Mouse (Mus musculus) left cerebral cortex, postnatal 14 days (tissue): Measurements from ENCODE around the gene Samd11. TPM values are rescaled to one million over a fixed set of nuclear protein-coding genes. Genes with fewer than 3 reads are reported as not detected.

Experiments
- DNase-seq, 2 experiments: peaks; one replicate each; pipeline ENCODE4 v3.0.0; 2021 to 2022; ENCODE audit warnings: low spot score in 2 of 2, mixed read lengths in 1 of 2
- intact Hi-C: fragments of 180-260 bp; cut with DNase I; formaldehyde crosslinking; loops from one replicate; pipeline ENCODE4 v1.15.1; 2025
- long read RNA-seq, 2 experiments: library from polyadenylated mRNA; stranded (forward); transcript quantifications; one replicate each; pipeline ENCODE4 v2.0.0; 2021
- total RNA-seq, 2 experiments: library from RNA; stranded (reverse); gene quantifications; 2 replicates each; pipeline ENCODE4 v1.2.3; 2021

Samd11 gene
- 1 to 10 TPM; 3.9 to 4.5 TPM for total RNA-seq
- long read RNA-seq, experiment 1, partial matches to known transcripts = 0 of 5 reads
- long read RNA-seq, experiment 1, other reads (novel, unspliced or antisense) = 3 of 5 reads
- long read RNA-seq, experiment 2, partial matches to known transcripts = 0 of 1 reads
- long read RNA-seq, experiment 2, other reads (novel, unspliced or antisense) = 1 of 1 reads

DNA sequence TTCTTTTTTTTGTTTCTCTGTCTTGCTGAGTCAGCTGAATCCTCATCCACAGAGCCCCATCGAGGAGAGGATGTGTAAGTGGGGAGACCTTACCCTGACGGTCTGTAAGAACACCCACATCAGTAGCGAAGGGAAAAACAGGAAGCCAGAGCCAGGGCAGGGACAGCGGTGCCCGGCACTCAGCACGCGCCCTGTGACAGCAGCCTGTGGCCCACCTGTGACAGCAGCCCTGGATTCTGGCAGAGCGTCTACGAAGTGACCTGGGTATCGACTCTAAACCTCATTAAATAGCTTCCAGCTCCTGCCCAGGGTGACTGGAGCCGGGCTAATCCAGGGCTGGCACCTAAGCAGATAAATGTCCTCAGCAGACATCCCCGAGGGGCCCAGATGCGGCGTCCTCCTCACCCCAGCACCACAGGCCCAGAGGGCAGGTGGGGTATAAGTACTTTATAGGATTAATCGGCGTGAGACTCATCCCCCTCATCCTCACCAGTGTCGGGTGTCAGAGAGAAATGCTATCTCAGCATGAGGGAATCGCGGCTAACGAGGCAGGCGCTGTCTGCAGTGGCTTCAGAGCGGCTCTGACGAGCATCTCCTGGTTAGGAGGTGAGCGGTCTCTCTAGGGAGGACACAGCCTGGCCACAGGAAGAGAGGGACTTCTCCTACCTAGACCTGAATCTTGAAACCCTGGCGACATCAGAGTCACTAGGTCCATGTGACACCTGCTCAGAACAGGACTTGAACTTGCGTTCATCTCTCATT is at the start of gene Samd11:
Gene Samd11 (minus strand): TSS at position 580 of the 762 bp plus-strand sequence.
- DNase-seq = no peak
- intact Hi-C loops = no loop called here

DNA sequence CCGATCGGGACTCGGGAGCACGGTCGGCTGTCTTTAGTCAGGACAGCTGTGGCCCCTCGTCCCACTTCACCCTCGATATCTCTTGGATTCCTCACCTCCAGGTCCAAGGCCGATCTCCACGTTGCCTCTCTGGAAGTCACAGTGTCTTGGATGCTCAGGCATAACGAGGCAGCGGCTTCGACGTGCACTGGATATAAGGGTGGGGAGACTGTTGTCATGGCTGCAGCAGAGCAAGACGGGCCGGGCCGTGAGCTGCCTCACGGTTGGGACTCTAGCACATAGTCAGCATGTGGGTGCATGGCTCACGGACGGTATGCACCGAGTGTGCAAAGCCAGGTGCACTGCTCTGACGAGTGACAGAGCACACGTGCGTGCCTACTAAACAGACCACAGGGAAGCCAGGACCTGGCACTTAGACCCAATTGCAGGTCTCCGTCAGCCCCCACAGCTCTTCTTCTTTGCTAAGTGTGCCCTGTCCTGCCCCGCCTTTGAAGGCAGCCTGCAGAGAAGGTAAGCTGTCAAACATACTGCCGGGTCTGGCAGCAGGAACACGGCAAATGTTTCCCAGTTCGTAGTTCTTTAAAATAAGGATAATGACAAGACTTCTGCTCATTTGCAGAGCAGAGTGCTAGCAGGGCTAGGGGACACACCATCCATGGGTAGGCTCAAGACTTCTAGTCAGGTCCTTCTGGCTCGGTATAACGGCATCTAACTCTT is 938 bp downstream of the Samd11 start:
- intact Hi-C loops = no loop called here
- no peak for DNase-seq

DNA sequence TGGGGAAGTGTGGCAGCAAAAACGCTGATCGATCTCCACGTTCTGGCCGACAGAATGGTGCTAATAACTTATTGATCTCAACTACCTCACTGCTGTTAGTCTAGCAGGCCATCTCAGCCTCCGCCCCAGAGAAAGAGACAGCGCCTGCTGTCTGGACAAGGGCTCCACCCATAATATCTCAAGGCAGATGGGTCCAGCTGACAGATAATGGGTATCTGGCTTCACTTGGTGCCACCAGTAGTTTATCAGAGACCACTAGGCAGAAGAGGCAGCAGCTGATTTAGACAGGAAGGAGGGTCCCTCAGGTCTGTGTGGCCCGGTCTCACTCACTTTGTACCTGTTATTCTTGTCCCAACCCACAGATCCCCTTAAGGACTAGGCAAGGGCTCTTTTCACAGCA is 2.4 kb downstream of the Samd11 start:
- DNase-seq = no peak
- intact Hi-C loops = no loop called here

DNA sequence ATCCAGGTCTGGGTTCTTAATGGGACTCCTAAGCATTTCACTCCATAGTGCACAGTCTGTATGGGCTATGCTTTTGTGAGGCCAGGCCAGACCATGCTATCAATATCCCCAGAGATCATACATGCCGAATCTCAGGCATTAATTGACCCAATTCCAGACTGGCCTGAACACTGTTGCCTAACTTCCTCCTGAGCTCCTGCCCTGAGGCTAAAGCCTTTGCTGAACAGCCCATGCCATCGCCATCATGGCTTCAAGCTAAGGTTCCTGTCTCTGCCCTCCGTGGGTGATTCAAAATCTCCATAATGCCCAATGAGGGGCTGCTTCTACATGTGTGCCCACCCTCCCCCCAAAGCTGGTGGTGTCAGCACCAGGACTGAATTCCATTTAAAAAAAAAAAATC is 2.8 kb downstream of the Samd11 start:
- intact Hi-C loops = no loop called here
- DNase-seq = no peak

DNA sequence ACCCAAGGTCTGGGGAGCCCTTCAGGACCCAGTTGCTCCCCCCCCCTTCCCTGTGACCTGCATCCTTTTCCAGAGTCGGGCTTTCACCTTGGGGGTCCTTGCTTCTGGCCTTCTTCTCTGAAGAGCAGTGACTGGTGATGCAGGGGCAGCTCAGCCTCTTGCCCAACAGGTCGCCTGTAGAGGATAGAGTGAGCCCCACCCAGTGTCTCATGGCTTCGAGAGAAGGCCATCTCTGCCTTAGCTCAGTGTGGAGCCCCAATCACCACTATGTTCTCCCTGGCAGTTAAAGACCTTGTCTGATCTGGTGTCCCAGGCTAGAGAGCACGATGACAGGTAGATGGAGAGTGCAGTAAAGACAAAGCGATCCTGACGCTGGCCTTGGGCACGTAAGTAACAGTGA is 3.3 kb downstream of the Samd11 start:
- intact Hi-C loops = no loop called here
- no peak for DNase-seq

DNA sequence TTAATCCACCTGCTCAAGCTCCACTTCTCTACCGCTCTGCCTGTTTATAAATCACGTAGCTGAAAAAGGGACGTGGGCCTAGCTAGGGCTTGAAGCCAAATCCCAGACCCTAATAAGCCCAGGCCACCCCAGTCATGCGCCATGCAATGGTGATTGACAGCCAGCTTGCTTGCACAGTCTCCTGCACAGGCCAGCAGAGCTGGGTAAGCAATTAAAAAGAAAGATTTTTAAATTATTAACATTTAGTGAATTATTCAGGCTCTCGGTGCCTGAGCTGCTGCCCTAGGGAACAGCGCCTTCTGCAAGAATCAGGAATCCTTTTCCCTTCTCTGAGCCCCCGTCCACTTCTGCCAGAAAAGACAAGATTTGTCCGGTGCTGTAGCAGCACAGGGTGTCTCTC is 4.4 kb downstream of the Samd11 start:
- DNase-seq = no peak
- intact Hi-C loops = no loop called here

DNA sequence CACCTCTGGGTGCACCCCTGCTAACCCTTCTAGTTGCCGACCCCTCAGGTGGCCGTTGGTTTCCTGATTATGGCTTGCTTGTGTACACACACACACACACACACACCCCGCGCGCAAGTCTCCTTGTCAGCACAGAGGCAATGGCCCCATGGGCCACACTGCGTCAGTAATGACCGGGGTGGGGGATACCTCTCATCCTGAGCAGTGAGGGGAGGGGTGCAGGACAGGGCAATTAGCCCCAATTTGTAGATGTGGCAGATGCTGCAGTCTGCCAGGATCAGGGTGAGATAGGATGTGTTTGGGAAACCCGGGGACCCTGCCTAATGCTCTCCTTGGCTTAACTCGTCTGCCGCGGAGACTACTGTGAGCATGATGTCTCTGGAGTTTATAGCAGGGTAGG is 5.9 kb downstream of the Samd11 start:
- intact Hi-C loops = no loop called here
- DNase-seq = no peak

DNA sequence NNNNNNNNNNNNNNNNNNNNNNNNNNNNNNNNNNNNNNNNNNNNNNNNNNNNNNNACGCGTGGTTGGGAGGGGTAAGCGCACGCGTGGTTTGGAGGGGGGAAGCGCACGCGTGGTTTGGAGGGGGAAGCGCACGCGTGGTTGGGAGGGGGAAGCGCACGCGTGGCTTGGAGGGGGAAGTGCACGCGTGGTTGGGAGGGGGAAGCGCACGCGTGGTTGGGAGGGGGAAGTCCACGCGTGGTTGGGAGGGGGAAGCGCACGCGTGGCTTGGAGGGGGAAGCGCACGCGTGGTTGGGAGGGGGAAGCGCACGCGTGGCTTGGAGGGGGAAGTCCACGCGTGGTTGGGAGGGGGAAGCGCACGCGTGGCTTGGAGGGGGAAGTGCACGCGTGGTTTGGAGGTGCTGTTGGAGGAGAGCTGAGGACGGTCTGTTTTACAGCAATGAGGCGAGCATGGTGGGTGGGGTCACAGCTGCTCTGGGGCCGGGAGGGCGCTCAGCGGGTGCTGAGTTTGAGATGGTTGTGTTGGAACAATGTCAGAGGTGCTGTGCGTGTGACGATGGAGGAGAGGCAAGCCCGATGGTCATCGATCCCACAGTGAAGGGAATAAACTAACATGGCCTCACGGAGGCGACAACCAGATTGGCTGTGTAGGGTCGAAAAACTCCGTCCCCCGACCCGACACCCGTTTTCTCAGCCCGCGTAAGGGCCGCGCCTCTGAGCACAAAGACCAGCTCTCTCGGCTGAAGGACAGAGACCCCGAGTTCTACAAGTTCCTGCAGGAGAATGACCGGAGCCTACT is 18.6 kb downstream of the Samd11 start:
- DNase-seq = no peak
- intact Hi-C loops = no loop called here

DNA sequence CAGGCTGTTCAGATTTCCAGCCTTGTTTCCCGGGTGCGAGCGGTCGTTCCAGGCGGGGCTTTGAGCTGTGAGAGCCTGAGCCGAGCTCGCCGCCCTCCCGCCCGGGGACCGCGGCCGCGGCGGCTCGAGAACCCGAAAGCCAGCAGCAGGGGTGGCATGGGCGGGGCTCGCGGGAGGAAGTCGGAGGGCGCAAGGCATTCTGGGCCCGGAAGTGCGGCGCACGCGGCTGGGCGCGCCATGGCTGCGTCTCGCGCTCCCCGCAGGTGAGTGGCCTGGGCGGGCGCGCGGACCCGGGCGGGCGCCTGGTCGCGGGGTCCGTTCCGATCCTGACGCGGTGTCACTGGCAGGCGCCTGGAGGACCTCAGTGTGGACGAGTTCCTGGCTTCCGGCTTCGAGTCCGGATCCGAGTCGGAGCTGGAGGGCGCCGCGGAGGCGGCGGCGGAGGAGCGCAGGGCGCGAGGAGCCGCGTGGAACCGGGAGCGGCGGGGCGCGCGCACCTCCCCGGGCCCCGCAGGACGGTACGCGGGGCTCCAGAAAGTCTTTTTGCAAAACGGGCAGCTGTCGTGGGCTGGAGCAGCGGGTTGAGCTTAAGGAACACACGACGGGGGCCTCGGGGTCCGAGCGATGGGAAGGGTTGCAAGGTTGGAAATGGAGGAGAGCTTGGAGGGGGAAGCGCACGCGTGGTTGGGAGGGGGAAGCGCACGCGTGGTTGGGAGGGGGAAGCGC is 19.5 kb downstream of the Samd11 start, which contains the start of gene Noc2l:
Gene Noc2l (plus strand): TSS at position 203 of the 726 bp plus-strand sequence.
- intact Hi-C loops = loop anchor here (2.0 kb wide), 1 partner anchor 39 kb away; the partner anchor contains the start of gene Agrn
- peak; percentile 86 to 91 for DNase-seq

DNA sequence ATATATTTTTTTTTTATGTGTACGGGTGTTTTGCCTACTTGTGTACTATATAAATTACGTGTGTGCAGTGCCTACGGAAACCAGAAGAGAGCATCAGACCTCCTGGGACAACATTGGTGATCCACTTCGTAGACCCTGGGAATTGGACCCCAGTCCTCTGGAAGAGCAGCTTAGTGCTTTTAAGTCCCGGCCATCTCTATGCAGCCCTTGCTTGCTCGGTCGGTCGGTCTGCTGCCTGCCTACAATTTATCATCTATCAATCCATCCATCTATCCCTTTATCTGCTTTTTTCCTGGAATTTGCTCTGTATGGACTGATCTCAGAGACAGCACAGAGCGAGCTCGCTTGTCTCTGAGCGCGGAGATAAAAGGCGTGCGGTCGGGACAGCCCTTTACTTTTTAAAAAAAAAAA is 20.1 kb downstream of the Samd11 start:
- intact Hi-C loops = loop anchor here (2.0 kb wide), 1 partner anchor 39 kb away; the partner anchor contains the start of gene Agrn

DNA sequence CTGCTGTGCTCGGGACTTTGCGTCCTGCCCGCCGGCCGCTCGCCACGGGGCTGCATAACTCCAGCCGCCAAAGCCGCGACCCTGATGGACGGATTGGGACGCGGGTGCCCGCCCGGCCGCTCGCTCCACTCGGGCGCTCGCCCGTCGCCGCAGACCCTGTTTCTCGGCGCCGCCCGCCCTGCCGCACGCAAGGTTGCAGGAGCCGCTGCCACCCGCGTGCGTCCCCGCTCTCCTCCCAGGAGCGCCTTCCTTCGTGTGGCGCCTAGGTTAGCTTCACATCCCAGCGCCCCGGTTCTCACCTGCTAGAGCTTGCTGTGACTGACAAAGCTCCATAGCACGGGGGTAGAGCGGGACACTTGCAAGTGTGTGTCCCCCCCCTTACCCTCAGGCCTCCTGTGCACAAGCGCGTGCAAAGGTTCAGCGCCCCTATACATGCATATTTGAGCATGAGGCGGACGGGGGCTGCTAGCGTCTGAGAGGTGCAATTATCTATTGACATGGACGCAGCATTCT is 20.7 kb downstream of the Samd11 start, which contains the start of gene Plekhn1:
Gene Plekhn1 (minus strand): TSS at position 157 of the 513 bp plus-strand sequence.
- intact Hi-C loops = loop anchor here (2.0 kb wide), 1 partner anchor 38 kb away; the partner anchor contains the start of gene Agrn
- DNase-seq = peak; percentile 69 to 81

More for the DNA sequence above, 20.1 kb downstream of the Samd11 start:
- no peak for DNase-seq

DNA sequence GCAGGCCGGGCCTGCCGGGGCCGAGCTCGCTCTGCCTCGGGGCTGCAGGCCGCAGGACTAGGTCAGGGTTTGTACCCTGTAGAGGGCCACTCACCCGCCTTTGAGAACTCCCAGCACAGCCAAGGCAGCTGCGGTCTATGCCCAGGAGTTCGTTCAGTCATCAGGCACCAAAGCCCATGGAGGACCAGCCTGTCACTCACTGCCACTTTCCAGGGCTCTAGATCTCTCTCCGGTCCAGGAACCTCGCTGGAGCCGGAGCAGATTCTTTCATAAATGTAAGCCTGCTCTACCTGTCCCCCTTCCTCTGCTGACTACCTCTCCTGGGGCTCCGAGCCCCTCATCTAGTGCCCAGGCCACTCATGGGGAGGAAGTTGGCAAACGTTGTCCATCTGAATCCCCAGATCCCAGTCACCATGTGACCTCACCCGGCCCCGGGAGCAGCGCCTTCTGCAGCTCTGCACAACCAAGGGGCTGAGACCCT is 21.4 kb downstream of the Samd11 start:
- intact Hi-C loops = loop anchor here (2.0 kb wide), 1 partner anchor 37 kb away; the partner anchor contains the start of gene Agrn

DNA sequence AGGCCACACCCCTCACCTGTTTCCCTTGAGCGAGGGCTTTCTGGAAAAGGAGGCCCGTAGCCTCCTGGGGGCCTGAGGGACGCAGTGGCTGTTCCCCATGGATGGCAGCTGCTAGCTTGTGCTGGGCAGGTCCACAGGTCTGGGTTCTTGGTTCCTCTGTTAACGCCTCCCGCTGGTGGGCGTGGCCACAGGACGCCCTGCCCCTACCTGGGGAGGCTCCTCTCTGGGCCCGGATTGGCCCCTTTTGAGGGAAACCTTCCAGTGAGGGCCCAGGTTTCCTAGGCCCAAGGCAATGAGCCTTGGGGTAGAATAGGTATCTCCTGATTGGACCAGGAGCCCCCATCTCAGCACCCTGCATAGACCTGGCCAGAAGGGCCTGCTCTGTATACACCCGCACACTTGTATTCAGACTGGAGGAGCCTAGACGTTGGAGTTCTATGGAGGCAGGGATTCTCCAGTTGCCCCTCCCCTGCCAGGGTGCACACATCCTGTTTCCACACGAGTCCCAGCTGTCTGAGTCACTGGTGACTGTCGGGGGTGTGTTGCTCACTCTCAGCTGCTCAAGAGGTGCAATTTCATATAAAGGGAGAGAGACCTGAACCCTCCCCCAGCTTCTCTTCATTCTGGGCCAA is 26.9 kb downstream of the Samd11 start:
- intact Hi-C loops = no loop called here
- no peak for DNase-seq

More for the DNA sequence above, 21.4 kb downstream of the Samd11 start:
- DNase-seq = no peak

DNA sequence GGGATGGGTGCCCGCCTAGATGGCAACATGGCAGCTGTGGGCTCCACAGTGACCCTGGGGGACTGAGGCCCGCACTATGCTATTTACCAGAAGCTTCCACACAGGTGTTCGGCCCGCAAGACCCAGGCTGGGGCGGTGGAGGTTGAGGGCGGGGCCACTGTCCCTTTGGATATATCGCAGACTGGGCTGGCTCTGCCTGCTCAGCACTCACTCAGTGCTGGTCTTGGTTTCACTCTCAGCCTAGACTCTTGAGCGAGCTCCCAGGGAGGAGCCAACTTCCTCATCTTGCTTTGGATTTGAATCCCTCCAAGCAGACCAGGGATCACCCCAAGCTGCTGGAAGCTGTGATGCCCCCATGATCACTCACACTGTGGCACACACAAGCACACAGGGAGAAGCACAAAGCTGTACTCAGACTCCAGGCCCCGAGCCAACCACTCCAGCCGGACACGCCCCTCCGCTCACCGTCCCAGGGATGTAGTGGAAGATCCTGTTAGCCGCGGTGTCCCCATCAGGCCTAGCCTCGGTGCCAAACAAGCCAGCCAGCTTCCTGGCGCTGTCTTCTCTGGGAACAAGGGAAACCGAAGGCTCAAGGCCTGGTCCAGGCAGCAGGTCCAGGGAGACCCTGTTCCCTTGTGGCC is 27.6 kb downstream of the Samd11 start:
- intact Hi-C loops = no loop called here
- no peak for DNase-seq

DNA sequence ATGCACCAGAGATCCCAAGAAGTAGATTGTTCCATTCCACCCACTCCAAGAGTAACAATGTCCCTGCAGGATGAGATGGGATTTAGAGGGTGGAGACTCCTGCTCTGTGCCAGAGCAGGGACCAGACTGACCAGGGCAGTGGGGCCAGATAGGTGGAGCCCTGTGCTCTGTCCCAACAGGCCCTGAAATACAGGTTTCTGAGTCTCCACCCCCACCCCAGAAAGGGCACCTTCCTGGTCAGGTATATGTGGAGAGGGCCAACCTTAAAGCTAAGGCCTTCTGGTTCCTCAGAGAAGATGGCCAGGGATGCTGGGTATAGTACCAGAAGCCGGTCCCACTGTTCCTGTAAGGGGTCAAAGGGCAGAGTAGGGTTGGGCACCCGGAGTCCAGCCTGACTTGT is 31.2 kb downstream of the Samd11 start:
- DNase-seq = no peak
- intact Hi-C loops = no loop called here

DNA sequence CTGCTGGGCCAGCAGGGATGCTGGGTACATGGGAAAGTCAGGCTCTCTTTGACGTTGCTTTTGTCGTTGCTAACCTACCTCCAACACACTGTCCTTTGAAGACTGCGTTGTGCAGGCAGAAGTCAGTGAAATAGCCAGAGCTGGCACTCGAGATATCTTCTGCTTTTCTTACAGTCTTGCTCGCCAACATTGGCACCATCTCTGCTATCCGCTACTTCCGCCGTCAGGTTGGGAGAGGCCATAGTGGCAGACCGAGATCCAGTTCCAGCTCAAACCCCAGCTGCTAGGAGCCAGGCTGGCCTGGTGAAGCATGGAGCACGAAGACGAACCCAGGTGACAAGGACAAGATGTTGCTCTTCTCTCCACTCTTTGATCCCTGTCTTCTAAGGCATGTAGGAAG is 35.5 kb downstream of the Samd11 start:
- intact Hi-C loops = no loop called here
- DNase-seq = no peak

DNA sequence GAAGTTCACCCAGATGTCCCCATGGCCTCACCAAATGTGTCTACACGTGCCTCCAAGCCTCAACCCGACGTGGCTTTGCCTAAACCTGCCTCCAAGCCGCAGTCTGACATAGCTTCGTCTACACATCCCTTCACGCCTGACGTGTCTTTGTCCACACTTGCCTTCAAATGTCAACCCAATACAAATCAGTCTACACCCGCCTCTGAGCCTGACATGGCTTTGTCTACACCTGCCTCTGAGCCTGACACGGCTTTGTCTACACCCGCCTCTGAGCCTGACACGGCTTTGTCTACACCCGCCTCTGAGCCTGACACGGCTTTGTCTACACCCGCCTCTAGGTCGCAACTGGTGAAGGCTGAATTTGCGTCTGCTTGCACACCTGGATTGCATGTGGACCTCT is 37.6 kb downstream of the Samd11 start:
- DNase-seq = no peak
- intact Hi-C loops = no loop called here
